Mouse (Mus musculus) midbrain, embryonic 16.5 days (tissue): Measurements from ENCODE around the gene Gls2. TPM values are rescaled to one million over a fixed set of nuclear protein-coding genes. Genes with fewer than 3 reads are reported as not detected.
"Not testable (repeated sequence)": the region's sequence is repeated elsewhere in the genome, so short reads cannot be mapped to it uniquely, and the experiment has no call there.

Experiments used
- ATAC-seq: fragments of 200-750 bp; cut with Nextera tagmentation; 2 replicates; pipeline ENCODE4 v1.8.0; 2017; ENCODE audit warnings: moderate TSS enrichment
- H3K27ac ChIP-seq: fragments of 300-500 bp; sonication (generic); 2 replicates; pipeline ENCODE4 v1.5.1; 2014; ENCODE audit warnings: mild to moderate bottlenecking, low read length, mixed read lengths
- H3K27me3 ChIP-seq: fragments of 300-500 bp; sonication (generic); 2 replicates; pipeline ENCODE4 v1.6.1; 2014; ENCODE audit warnings: low read depth, low read length, mixed read lengths; ENCODE audit not compliant: control insufficient read depth, insufficient read depth
- H3K36me3 ChIP-seq: fragments of 300-500 bp; sonication (generic); 2 replicates; pipeline ENCODE4 v1.6.1; 2014; ENCODE audit warnings: mild to moderate bottlenecking, low read length, moderate library complexity, mixed read lengths; ENCODE audit not compliant: control insufficient read depth, insufficient read depth
- H3K4me1 ChIP-seq: fragments of 300-500 bp; sonication (generic); 2 replicates; pipeline ENCODE4 v1.6.1; 2014; ENCODE audit warnings: mild to moderate bottlenecking, low read length, mixed read lengths; ENCODE audit not compliant: control insufficient read depth, insufficient read depth
- H3K4me2 ChIP-seq: fragments of 300-500 bp; sonication (generic); 2 replicates; pipeline ENCODE4 v1.6.1; 2014; ENCODE audit warnings: mild to moderate bottlenecking, low read length, mixed read lengths
- H3K4me3 ChIP-seq: fragments of 300-500 bp; sonication (generic); 2 replicates; pipeline ENCODE4 v1.5.1; 2014; ENCODE audit warnings: low read depth, mild to moderate bottlenecking, low read length, moderate library complexity, mixed read lengths
- H3K9ac ChIP-seq: fragments of 300-500 bp; sonication (generic); 2 replicates; pipeline ENCODE4 v1.6.1; 2014; ENCODE audit warnings: low read depth, low read length, mixed read lengths
- H3K9me3 ChIP-seq: fragments of 300-500 bp; sonication (generic); replicated peaks from 2 replicates; pipeline ENCODE4 v1.6.1; 2014; ENCODE audit warnings: mild to moderate bottlenecking, low read length, mixed read lengths; ENCODE audit not compliant: control insufficient read depth, poor library complexity, severe bottlenecking
- WGBS: fragments of 180-500 bp; shearing (Covaris S2); extraction: QIAGEN DNeasy Blood & Tissue Kit; methylation state at CpG from one replicate; pipeline ENCODE4 v1.1.7; 2014; 5-methylcytosine and 5-hydroxymethylcytosine counted together
- polyA plus RNA-seq: library from polyadenylated mRNA; unstranded; fragments of >200 nt; fragmentation: Nextera tagmentation; extraction: Ambion mirVana; gene quantifications from 2 replicates; pipeline ENCODE4 v1.2.1, GENCODE M21; 2015

Gls2 gene
- polyA plus RNA-seq, 1 experiment from 2014 or later, result 1.7 TPM

DNA sequence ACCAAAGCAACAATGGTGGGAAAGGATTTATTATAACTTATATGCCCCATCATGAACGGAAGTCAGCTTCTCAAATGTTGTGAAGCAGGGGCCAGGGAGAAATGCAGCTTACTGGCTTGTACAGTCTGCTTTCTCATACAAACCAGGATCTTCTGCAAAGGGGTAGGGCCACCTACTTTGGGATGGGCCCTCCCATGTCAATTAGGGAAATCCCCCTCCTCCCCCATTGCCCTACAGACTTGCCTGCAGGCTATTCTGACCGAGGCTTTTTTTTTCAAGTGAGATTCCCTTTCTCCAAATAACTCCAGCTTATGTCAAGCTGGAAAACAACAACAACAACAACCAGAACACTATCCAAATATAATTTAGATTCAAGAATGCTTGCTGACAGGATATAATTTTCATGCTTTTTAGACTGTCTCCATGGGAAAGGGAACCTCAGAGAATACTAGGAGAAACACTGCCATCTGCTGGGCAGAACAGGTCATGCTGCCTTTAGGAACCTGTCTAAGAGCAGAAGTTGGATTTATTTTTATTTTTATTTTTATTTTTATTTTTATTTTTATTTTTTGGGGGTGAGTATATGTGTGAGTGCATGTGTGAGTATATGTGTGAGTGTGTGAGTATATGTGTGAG, 5.9 kb upstream of the Gls2 start:
- no peaks in the 10 kb centered on the region for H3K9me3 ChIP-seq
- H3K36me3 ChIP-seq, result no peaks in the 10 kb centered on the region
- peaks cover 3% of the 10 kb centered on the region; the same call in 1 of the 2 replicates for H3K4me1 ChIP-seq
- 47% methylated on average over 2 of the region's 2 CpGs for WGBS
- no peak overlapping the region for H3K27ac ChIP-seq
- ATAC-seq, result no peak
- no peak overlapping the region for H3K4me3 ChIP-seq
- H3K9ac ChIP-seq, result no peak overlapping the region
- H3K27me3 ChIP-seq, result no peaks in the 10 kb centered on the region
- H3K4me2 ChIP-seq, result 0 out of 2 replicates have a peak overlapping the region, but pooled peaks have one; percentile 5

DNA sequence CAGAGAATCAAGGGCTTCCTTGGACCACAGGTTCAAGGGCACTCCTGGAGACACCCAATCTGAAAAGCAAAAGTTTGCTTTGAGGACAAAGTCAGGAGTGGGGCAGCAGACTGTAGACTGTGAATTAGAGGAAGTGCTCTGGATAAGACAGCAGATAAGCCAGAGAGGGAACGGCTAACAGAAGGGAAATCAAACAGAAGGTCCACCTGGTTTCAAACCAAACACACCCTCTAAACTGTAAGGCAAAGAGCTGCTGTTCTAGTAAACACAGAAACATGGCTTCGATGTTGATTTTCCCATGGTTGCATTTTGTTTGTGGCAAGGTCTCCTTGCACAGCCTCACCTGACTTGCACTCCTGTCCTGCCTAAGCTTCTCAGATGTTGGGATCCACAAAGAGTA, 2.8 kb upstream of the Gls2 start:
- Histone ChIP-seq H3K4me3 (no peak overlapping the region), H3K27me3 (peaks cover 5% of the 10 kb centered on the region), H3K4me2 (no peak overlapping the region), H3K4me1 (peaks cover 12% of the 10 kb centered on the region; the same call in 1 of the 2 replicates), H3K9me3 (no peaks in the 10 kb centered on the region), H3K27ac (no peak overlapping the region), H3K9ac (no peak overlapping the region), H3K36me3 (no peaks in the 10 kb centered on the region)
- WGBS, result 84% methylated on average over 2 of the region's 2 CpGs
- ATAC-seq, result no peak

- H3K27ac ChIP-seq, ATAC-seq, H3K9ac ChIP-seq, H3K4me2 ChIP-seq, H3K4me3 ChIP-seq, H3K36me3 ChIP-seq, H3K27me3 ChIP-seq, H3K9me3 ChIP-seq: not testable (repeated sequence)
- peaks cover 12% of the 10 kb centered on the region; the same call in 1 of the 2 replicates for H3K4me1 ChIP-seq
- WGBS, result 94% methylated on average over 3 of the region's 3 CpGs
These were observed 2.1 kb upstream of the Gls2 start for GRCm38 (mm10) chr10:128192030-128192766.

DNA sequence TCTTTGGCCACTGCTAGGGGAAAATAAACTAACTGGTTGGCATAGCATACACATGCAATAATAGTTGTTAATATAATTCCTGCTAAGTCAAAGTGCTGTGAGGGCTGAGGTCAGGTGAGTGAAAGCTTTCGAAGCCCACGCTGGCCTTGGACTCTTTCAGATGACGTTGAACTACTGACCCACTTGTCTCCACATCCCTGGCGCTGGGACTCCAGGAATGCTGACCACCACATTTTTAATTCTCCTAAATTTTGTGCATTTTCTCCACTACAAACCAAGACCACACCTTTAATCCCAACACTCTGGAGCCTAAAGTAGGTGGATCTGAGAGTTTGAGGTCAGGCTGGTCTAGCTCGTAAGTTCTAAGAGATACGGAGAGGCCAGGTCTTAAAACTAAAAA, 1.1 kb upstream of the Gls2 start:
- H3K9me3 ChIP-seq, result no peaks in the 10 kb centered on the region
- H3K27me3 ChIP-seq, result peaks cover 10% of the 10 kb centered on the region
- H3K4me2 ChIP-seq, result no peak overlapping the region
- no peak overlapping the region for H3K4me3 ChIP-seq
- ATAC-seq, result no peak
- H3K27ac ChIP-seq, result no peak overlapping the region
- H3K9ac ChIP-seq, result no peak overlapping the region
- no peaks in the 10 kb centered on the region for H3K36me3 ChIP-seq
- 97% methylated on average over 6 of the region's 6 CpGs for WGBS
- H3K4me1 ChIP-seq, result peaks cover 12% of the 10 kb centered on the region; the same call in 1 of the 2 replicates

- H3K27me3 ChIP-seq, result peaks cover 10% of the 10 kb centered on the region
- H3K9ac ChIP-seq, result peak overlapping the region; percentile 72
- peak overlapping the region; percentile 13; the same call in 1 of the 2 replicates for H3K27ac ChIP-seq
- no peaks in the 10 kb centered on the region for H3K9me3 ChIP-seq
- WGBS, result under 1% methylated on average over 60 of the region's 79 CpGs
- peaks cover 9% of the 10 kb centered on the region; the same call in 1 of the 2 replicates for H3K4me1 ChIP-seq
- peak overlapping the region; percentile 99 for H3K4me2 ChIP-seq
- H3K36me3 ChIP-seq, result no peaks in the 10 kb centered on the region
- ATAC-seq, result peak; percentile 91
- H3K4me3 ChIP-seq, result peak overlapping the region; percentile 79
These were observed 549 bp downstream of the Gls2 start for GRCm38 (mm10) chr10:128194551-128195461.

DNA sequence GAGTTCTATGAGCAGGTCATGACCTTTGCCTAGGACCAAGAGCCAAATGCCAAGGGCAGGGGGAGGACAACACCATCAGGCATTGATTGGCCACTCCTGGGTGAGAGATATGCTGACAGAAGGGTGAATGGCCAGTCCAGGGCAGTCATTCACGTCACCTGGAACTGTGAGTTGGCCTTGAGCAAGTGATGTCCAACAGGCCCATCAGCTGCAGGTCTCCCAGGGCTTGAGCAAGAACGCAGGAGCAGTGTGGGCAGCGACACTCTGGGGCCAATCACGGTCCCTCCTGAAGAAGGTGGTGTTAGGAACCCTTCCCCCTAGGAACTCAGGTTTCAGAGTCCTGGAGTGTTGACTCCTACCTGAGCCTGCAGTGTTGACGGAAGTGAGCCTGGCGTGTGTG, 7.6 kb downstream of the Gls2 start:
- H3K9ac ChIP-seq, result no peak overlapping the region
- no peaks in the 10 kb centered on the region for H3K36me3 ChIP-seq
- WGBS, result 75% methylated on average over 4 of the region's 6 CpGs
- H3K27ac ChIP-seq, result no peak overlapping the region
- H3K9me3 ChIP-seq, result no peaks in the 10 kb centered on the region
- no peaks in the 10 kb centered on the region for H3K4me1 ChIP-seq
- H3K27me3 ChIP-seq, result peaks cover 3% of the 10 kb centered on the region; the same call in 1 of the 2 replicates
- ATAC-seq, result no peak
- H3K4me2 ChIP-seq, result no peak overlapping the region
- H3K4me3 ChIP-seq, result no peak overlapping the region

- no peaks in the 10 kb centered on the region for H3K27me3 ChIP-seq
- H3K36me3 ChIP-seq, result no peaks in the 10 kb centered on the region
- 91% methylated on average over 15 of the region's 15 CpGs for WGBS
- no peak overlapping the region for H3K4me3 ChIP-seq
- no peak for ATAC-seq
- no peak overlapping the region for H3K4me2 ChIP-seq
- no peaks in the 10 kb centered on the region for H3K4me1 ChIP-seq
- H3K27ac ChIP-seq, result no peak overlapping the region
- no peak overlapping the region for H3K9ac ChIP-seq
- H3K9me3 ChIP-seq, result no peaks in the 10 kb centered on the region
These were observed 10.7 kb downstream of the Gls2 start for GRCm38 (mm10) chr10:128204941-128205340.

- H3K36me3 ChIP-seq, result no peaks in the 10 kb centered on the region
- H3K4me1 ChIP-seq, result peaks cover 15% of the 10 kb centered on the region
- no peak overlapping the region for H3K4me2 ChIP-seq
- 95% methylated on average over 10 of the region's 10 CpGs for WGBS
- no peak for ATAC-seq
- no peak overlapping the region for H3K4me3 ChIP-seq
- H3K9me3 ChIP-seq, result no peaks in the 10 kb centered on the region
- no peak overlapping the region for H3K27ac ChIP-seq
- H3K9ac ChIP-seq, result no peak overlapping the region
- no peaks in the 10 kb centered on the region for H3K27me3 ChIP-seq
These were observed 14.1 kb downstream of the Gls2 start for GRCm38 (mm10) chr10:128208326-128208725.
